Mouse (Mus musculus) myocyte (in vitro differentiated cells): ENCODE data around the gene Mad1l1. TPM values are rescaled to one million over a fixed set of nuclear protein-coding genes. Genes with fewer than 3 reads are reported as not detected.

Experiments used
- H3K27me3 ChIP-seq: one replicate; pipeline ENCODE4 v1.6.1; 2011; ENCODE audit not compliant: control insufficient read depth, insufficient read depth, insufficient read length
- H3K36me3 ChIP-seq: one replicate; pipeline ENCODE4 v1.6.1; 2011; ENCODE audit not compliant: control insufficient read depth, insufficient read depth
- H3K4me2 ChIP-seq: one replicate; pipeline ENCODE4 v1.6.1; 2011; ENCODE audit warnings: low read depth, control low read depth
- H3K4me3 ChIP-seq: one replicate; pipeline ENCODE4 v1.5.1; 2011; ENCODE audit warnings: mild to moderate bottlenecking, control low read depth, moderate library complexity
- H3K79me2 ChIP-seq: one replicate; pipeline ENCODE4 v1.6.1; 2011; ENCODE audit not compliant: control insufficient read depth, insufficient read depth
- H3ac ChIP-seq: one replicate; pipeline ENCODE4 v1.6.1; 2011; ENCODE audit not compliant: control insufficient read depth, insufficient read length
- CEBPB ChIP-seq: IDR thresholded peaks from 2 replicates; pipeline ENCODE4 v1.6.1; 2011; ENCODE audit warnings: mild to moderate bottlenecking, moderate library complexity; ENCODE audit not compliant: poor library complexity, insufficient read depth, severe bottlenecking
- E2F4 ChIP-seq: IDR thresholded peaks from one replicate; pipeline ENCODE4 v1.6.1; 2011; ENCODE audit warnings: mild to moderate bottlenecking, control low read depth, moderate library complexity; ENCODE audit not compliant: insufficient read depth
- MAX ChIP-seq: IDR thresholded peaks from one replicate; pipeline ENCODE4 v1.6.1; 2011; ENCODE audit warnings: low read depth, mild to moderate bottlenecking, control low read depth
- MYOD1 ChIP-seq, 3 experiments: IDR thresholded peaks; one replicate each; pipeline ENCODE4 v1.6.1; 2011; ENCODE audit warnings: control low read depth in 2 of 3, low read depth in 2 of 3, mild to moderate bottlenecking in 2 of 3, moderate library complexity in 1 of 3; ENCODE audit not compliant: insufficient read length in 2 of 3, control insufficient read depth in 1 of 3
- MYOG ChIP-seq, 3 experiments: IDR thresholded peaks; one replicate each; pipeline ENCODE4 v1.6.1; 2011; ENCODE audit warnings: control low read depth in 2 of 3, low read depth in 2 of 3, mild to moderate bottlenecking in 2 of 3; ENCODE audit not compliant: insufficient read length in 2 of 3, control insufficient read depth in 1 of 3, insufficient read depth in 1 of 3
- POLR2A ChIP-seq: IDR thresholded peaks from one replicate; pipeline ENCODE4 v1.6.1; 2011; ENCODE audit warnings: low read depth, mild to moderate bottlenecking, control low read depth, moderate library complexity; ENCODE audit not compliant: insufficient read length
- POLR2AphosphoS2 ChIP-seq: IDR thresholded peaks from one replicate; pipeline ENCODE4 v1.6.1; 2011; ENCODE audit warnings: low read depth, control low read depth; ENCODE audit not compliant: insufficient read length
- REST ChIP-seq: IDR thresholded peaks from one replicate; pipeline ENCODE4 v1.6.1; 2011; ENCODE audit warnings: mild to moderate bottlenecking, control low read depth, moderate library complexity; ENCODE audit not compliant: insufficient read depth, insufficient read length
- SRF ChIP-seq: IDR thresholded peaks from one replicate; pipeline ENCODE4 v1.6.1; 2011; ENCODE audit warnings: low read depth; ENCODE audit not compliant: control insufficient read depth, insufficient read length
- TCF12 ChIP-seq: IDR thresholded peaks from one replicate; pipeline ENCODE4 v1.6.1; 2011; ENCODE audit warnings: mild to moderate bottlenecking, control low read depth; ENCODE audit not compliant: poor library complexity, insufficient read depth, severe bottlenecking
- TCF3 ChIP-seq: IDR thresholded peaks from one replicate; pipeline ENCODE4 v1.6.1; 2011; ENCODE audit warnings: low read depth, control low read depth; ENCODE audit not compliant: insufficient read length
- USF1 ChIP-seq: IDR thresholded peaks from one replicate; pipeline ENCODE4 v1.6.1; 2011; ENCODE audit warnings: low read depth, mild to moderate bottlenecking, control low read depth, moderate library complexity
- polyA plus RNA-seq: library from polyadenylated mRNA; unstranded; fragments of >200 nt; fragmentation: generic; extraction: Trizol; gene quantifications from one replicate; pipeline ENCODE4 v1.2.1, GENCODE M21; 2012; ENCODE audit warnings: missing spikeins

Mad1l1 gene
- polyA plus RNA-seq, 1 experiment, result 35.6 TPM

DNA sequence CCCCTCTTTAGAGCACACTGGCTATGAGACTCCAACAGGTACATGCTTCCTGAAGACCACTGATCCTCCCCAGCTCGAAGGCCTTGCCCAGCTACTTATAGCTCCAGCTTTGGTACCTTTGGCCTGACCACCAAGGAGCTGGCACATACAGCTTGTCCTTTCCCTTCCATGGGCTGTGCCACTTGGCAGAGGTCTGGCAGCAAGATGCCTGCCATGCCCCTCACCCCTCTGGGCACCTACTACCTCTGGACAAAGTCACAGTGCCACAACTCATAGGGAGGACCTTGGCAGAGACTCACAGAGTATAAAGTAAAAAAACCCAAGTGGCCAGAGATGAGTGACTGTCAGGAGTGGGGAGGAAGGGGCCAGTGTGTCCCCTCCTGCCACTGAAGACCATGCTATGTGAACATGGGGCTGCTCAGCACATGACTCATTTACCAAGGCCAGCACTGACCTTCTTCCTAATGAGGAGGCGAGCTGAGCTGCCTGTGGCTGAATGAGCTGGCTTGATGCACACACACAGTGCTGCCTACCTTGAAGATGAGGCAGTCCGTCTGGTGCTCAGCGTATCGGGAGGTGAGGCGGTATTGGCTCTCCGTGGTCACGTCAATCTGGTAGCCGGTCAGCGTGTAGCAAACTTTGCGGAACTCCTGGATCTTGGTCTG is 255.9 kb downstream of the Mad1l1 start:
- Histone ChIP-seq H3ac (no peak overlapping the region), H3K27me3 (no peaks in the 10 kb centered on the region), H3K4me2 (no peak overlapping the region), H3K4me3 (no peak overlapping the region), H3K36me3 (no peaks in the 10 kb centered on the region), H3K79me2 (no peaks in the 10 kb centered on the region)
- TF ChIP-seq E2F4, result no peak
- no peak for TF ChIP-seq MYOD1 (IDR thresholded peaks at IDR 0.05; ENCODE audit: control insufficient read depth in 1 of 3, insufficient read length in 2 of 3, low read depth in 2 of 3)
- TF ChIP-seq CEBPB, result no peak
- no peak for TF ChIP-seq MYOG (IDR thresholded peaks at IDR 0.05; ENCODE audit: control insufficient read depth in 1 of 3, insufficient read depth in 1 of 3, insufficient read length in 2 of 3, low read depth in 2 of 3)
- no peak for TF ChIP-seq MAX
- no peak for TF ChIP-seq POLR2AphosphoS2
- no peak for TF ChIP-seq TCF12

DNA sequence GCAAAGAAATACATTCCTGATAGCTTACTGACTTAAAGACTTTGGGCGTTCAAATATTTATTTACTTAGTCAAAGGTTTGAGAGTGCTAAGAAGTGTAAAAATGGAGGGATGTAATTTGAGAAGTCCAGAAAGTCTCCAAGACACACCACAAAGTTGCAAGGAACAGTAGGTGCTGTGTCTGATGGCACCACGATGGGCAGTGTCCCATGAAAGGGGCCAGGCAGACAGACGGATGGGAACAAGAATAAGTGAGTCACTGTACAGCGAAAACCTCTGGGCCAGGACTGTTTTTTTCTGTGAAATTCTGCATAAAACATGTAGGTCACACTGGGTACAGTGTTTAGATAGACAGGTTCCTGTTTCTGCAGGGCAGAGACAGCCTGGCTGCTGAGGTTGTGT is 256.8 kb downstream of the Mad1l1 start:
- H3K36me3 ChIP-seq, result no peaks in the 10 kb centered on the region
- no peaks in the 10 kb centered on the region for H3K79me2 ChIP-seq
- no peaks in the 10 kb centered on the region for H3K27me3 ChIP-seq
- TF ChIP-seq REST (no peak), CEBPB (no peak), SRF (no peak), MYOD1 (IDR thresholded peaks at IDR 0.05; ENCODE audit: control insufficient read depth in 1 of 3, insufficient read length in 2 of 3, low read depth in 2 of 3) (no peak), MYOG (IDR thresholded peaks at IDR 0.05; ENCODE audit: control insufficient read depth in 1 of 3, insufficient read depth in 1 of 3, insufficient read length in 2 of 3, low read depth in 2 of 3) (no peak), TCF12 (no peak), MAX (no peak), POLR2AphosphoS2 (no peak), TCF3 (no peak), POLR2A (no peak), E2F4 (no peak), USF1 (no peak)
- no peak overlapping the region for H3K4me3 ChIP-seq
- H3K4me2 ChIP-seq, result no peak overlapping the region
- no peak overlapping the region for H3ac ChIP-seq

DNA sequence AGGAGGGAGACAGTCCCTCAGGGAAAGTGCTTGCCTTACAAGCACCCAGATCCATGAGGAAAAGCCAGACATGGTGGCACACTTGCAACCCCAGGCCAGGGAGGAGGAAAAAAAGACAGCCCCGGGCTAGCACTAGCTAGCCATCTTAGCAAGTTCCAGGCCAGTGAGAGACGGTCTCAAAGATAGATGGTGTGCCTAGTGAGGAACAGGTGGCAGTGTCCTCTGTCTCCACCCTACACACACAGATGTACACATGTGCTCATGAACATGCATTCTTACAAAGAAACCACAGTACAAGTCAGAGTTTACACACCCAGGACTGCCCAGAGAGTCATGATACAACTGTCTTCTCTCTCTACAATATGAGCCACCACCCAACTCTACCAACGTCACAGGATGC is 258.5 kb downstream of the Mad1l1 start:
- H3K4me3 ChIP-seq, result no peak overlapping the region

DNA sequence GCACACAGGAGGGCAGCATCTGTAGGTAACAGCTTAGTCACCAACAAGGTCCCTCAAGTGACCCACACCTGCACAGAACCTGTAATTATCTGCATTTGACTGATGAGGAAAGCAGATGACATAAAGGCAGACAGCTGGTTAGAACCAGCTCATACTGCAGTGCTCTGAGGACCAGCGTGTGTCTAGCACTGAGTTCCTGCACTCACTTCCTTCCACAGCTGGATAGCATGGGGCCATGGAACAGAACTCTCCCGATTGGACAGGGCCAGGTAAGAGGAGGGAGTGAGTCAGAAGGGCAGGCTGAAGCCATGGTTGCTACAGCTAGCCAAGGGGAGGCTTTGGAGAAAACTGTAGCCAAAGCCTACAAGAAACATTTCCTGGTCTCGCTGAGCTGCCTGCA is 259.0 kb downstream of the Mad1l1 start:
- no peak overlapping the region for H3K4me2 ChIP-seq
- no peaks in the 10 kb centered on the region for H3K27me3 ChIP-seq
- TF ChIP-seq REST (no peak), USF1 (no peak), SRF (no peak), POLR2A (no peak), MYOG (IDR thresholded peaks at IDR 0.05; ENCODE audit: control insufficient read depth in 1 of 3, insufficient read depth in 1 of 3, insufficient read length in 2 of 3, low read depth in 2 of 3) (no peak), TCF3 (no peak), E2F4 (no peak), TCF12 (no peak), POLR2AphosphoS2 (no peak), MYOD1 (IDR thresholded peaks at IDR 0.05; ENCODE audit: control insufficient read depth in 1 of 3, insufficient read length in 2 of 3, low read depth in 2 of 3) (no peak), MAX (no peak), CEBPB (no peak)
- no peaks in the 10 kb centered on the region for H3K79me2 ChIP-seq
- H3ac ChIP-seq, result no peak overlapping the region
- H3K4me3 ChIP-seq, result no peak overlapping the region
- no peaks in the 10 kb centered on the region for H3K36me3 ChIP-seq

More for the DNA sequence above, 258.5 kb downstream of the Mad1l1 start:
- TF ChIP-seq MYOG (IDR thresholded peaks at IDR 0.05; ENCODE audit: control insufficient read depth in 1 of 3, insufficient read depth in 1 of 3, insufficient read length in 2 of 3, low read depth in 2 of 3) (peak in 1 of 3 experiments; percentile 62), SRF (no peak), E2F4 (no peak), POLR2AphosphoS2 (no peak), MYOD1 (IDR thresholded peaks at IDR 0.05; ENCODE audit: control insufficient read depth in 1 of 3, insufficient read length in 2 of 3, low read depth in 2 of 3) (peak in 2 of 3 experiments; percentile 40 to 76), REST (no peak)
- H3ac ChIP-seq, result no peak overlapping the region
- no peak overlapping the region for H3K4me2 ChIP-seq
- no peaks in the 10 kb centered on the region for H3K36me3 ChIP-seq
- no peaks in the 10 kb centered on the region for H3K27me3 ChIP-seq
- no peaks in the 10 kb centered on the region for H3K79me2 ChIP-seq

DNA sequence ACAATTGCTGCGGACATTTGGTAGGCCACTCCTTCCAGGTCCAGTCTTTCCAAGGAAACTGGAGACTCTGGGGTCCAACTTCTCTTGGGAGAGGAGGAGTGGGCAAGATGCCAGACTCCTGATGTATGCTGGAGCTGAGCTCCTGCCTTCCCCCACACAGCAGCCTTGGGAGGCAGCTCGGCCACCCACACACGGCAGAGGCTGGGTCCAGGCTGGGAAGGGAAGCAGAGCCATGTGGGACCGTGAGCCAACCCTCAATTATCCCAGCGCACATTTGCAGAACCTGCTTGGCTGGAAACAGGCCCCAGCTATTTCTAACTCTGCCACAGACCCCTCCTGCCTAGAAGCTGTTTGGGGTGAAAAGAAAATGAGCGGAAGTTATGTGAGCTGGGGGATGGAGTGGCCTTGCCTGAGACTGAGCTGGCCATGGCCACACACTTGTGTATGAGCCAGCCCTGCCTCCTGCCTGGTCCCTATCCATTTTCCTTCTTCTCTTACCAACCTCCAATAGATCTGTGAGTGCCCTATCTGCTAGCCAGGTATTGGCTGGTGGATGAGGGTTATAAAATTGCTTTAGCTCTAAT is 260.0 kb downstream of the Mad1l1 start:
- Histone ChIP-seq H3K4me3 (no peak overlapping the region), H3K27me3 (no peaks in the 10 kb centered on the region), H3ac (no peak overlapping the region), H3K79me2 (no peaks in the 10 kb centered on the region), H3K36me3 (no peaks in the 10 kb centered on the region), H3K4me2 (no peak overlapping the region)
- no peak for TF ChIP-seq E2F4
- TF ChIP-seq MYOD1 (IDR thresholded peaks at IDR 0.05; ENCODE audit: control insufficient read depth in 1 of 3, insufficient read length in 2 of 3, low read depth in 2 of 3), result peak in 1 of 3 experiments; percentile 4
- peak in 1 of 3 experiments; percentile 37 for TF ChIP-seq MYOG (IDR thresholded peaks at IDR 0.05; ENCODE audit: control insufficient read depth in 1 of 3, insufficient read depth in 1 of 3, insufficient read length in 2 of 3, low read depth in 2 of 3)
